ENCODE assay signal across 8 mouse cellular contexts in genomic region chr16:3908537-3909111, GRCm38 (mm10). TPM values are rescaled to one million over a fixed set of nuclear protein-coding genes. Genes with fewer than 3 reads are reported as not detected.
DNase-seq lines count a peak whose midpoint lies in the region; ATAC-seq and TF ChIP-seq lines count a peak whose summit lies in the region.

Gene 1700037C18Rik, minus strand, starts transcription at chr16:3908689.
Gene Cluap1, plus strand, starts transcription at chr16:3908801.

- TF ChIP-seq CTCF in layer of hippocampus, adult 2 months (conservative IDR thresholded peaks at IDR 0.05) = peak; percentile 83
- TF ChIP-seq CTCF in lung, embryonic 14.5 days (IDR thresholded peaks at IDR 0.05; ENCODE audit: low read depth) = peak; percentile 83
- 0 out of 2 replicates have a peak, but pooled peaks have one; percentile 37 for TF ChIP-seq CTCF in olfactory bulb, adult 2 months (IDR thresholded peaks at IDR 0.05; ENCODE audit: insufficient read depth, low read depth, low read length)
- TF ChIP-seq CTCF in thymus, adult 2 months (IDR thresholded peaks at IDR 0.05; ENCODE audit: borderline replicate concordance, control insufficient read depth, extremely low read depth, insufficient read depth, low read length, poor library complexity) = peak; percentile 72; the same call in 1 of the 2 replicates

- under 1% methylated on average over 33 of the region's 33 CpGs for WGBS in forebrain, embryonic 15.5 days
- WGBS in lung, embryonic 14.5 days = under 1% methylated on average over 33 of the region's 33 CpGs
- under 1% methylated on average over 33 of the region's 33 CpGs for WGBS in olfactory bulb, adult 2 months
- under 1% methylated on average over 33 of the region's 33 CpGs for WGBS in thymus, adult 2 months

- intact Hi-C loops in heart, postnatal 36 days (cut with DNase I) = loop anchor here (1.0 to 2.0 kb wide), 4 partner anchors 24 to 96 kb away; partner anchors contain the start of genes Gm20695, Zfp174 and Zfp597

- H3K4me3 ChIP-seq in ES-E14 (ENCODE audit: insufficient read depth in 1 of 2, low read depth in 1 of 2, low read length in 2 of 2, poor library complexity in 1 of 2, severe bottlenecking in 1 of 2) = peak within 1 kb of the TSS; percentile 71 to 80
- H3K4me3 ChIP-seq in forebrain, embryonic 15.5 days = peak within 1 kb of the TSS; percentile 70
- peak within 1 kb of the TSS; percentile 85 for H3K4me3 ChIP-seq in layer of hippocampus, adult 2 months
- H3K4me3 ChIP-seq in lung, embryonic 14.5 days (ENCODE audit: low read depth, low read length) = peak within 1 kb of the TSS; percentile 62
- peak within 1 kb of the TSS; percentile 91 for H3K4me3 ChIP-seq in olfactory bulb, adult 2 months (ENCODE audit: insufficient read depth, low read depth, low read length)
- peak within 1 kb of the TSS; percentile 91 for H3K4me3 ChIP-seq in thymus, adult 2 months (ENCODE audit: control insufficient read depth, insufficient read depth, low read length)

- in situ Hi-C loops in ES-E14 (cut with MboI; ENCODE audit: low sequenced_read_pairs in 2 of 2, unreplicated experiment in 2 of 2) = no loop called here

- peak; percentile 95 for DNase-seq in ES-E14 (ENCODE audit: low read depth, low spot score)
- DNase-seq in cerebellum, adult 11-12 months = peak; percentile 94
- DNase-seq in heart, postnatal 36 days = peak; percentile 90 to 94
- DNase-seq in layer of hippocampus, adult 2 months (ENCODE audit: low spot score in 2 of 2) = peak; percentile 93 to 94
- peak; percentile 96 for DNase-seq in lung, embryonic 14.5 days
- DNase-seq in thymus, adult 2 months = peak; percentile 86

- H3K9ac ChIP-seq in ES-E14 (ENCODE audit: insufficient read depth, low read depth, low read length, poor library complexity, severe bottlenecking) = peak within 1 kb of the TSS; percentile 78
- H3K9ac ChIP-seq in forebrain, embryonic 15.5 days (replicated peaks) = peak within 1 kb of the TSS; percentile 74
- peak within 1 kb of the TSS; percentile 75 for H3K9ac ChIP-seq in lung, embryonic 14.5 days

- H3K36me3 ChIP-seq in ES-E14 (ENCODE audit: control insufficient read depth, insufficient read depth, low read length, poor library complexity, severe bottlenecking) = no peaks in the 10 kb centered on the region; the same call in 1 of the 2 replicates
- H3K36me3 ChIP-seq in forebrain, embryonic 15.5 days = peaks cover 37% of the 10 kb centered on the region
- peaks cover 36% of the 10 kb centered on the region for H3K36me3 ChIP-seq in lung, embryonic 14.5 days (ENCODE audit: insufficient read depth)
- H3K36me3 ChIP-seq in thymus, adult 2 months (ENCODE audit: control insufficient read depth, insufficient read depth, low read length) = peaks cover 21% of the 10 kb centered on the region

- no peak within 1 kb of the TSS for H3K27ac ChIP-seq in ES-E14 (ENCODE audit: insufficient read depth, low read depth, low read length, poor library complexity, severe bottlenecking)
- H3K27ac ChIP-seq in forebrain, embryonic 15.5 days (replicated peaks) = peak within 1 kb of the TSS; percentile 79
- peak within 1 kb of the TSS; percentile 93 for H3K27ac ChIP-seq in layer of hippocampus, adult 2 months
- H3K27ac ChIP-seq in lung, embryonic 14.5 days (ENCODE audit: low read depth) = peak within 1 kb of the TSS; percentile 72
- peak within 1 kb of the TSS; percentile 74 for H3K27ac ChIP-seq in olfactory bulb, adult 2 months (ENCODE audit: insufficient read depth, low read depth, low read length)
- peak within 1 kb of the TSS; percentile 20; the same call in 1 of the 2 replicates for H3K27ac ChIP-seq in thymus, adult 2 months (ENCODE audit: control insufficient read depth, insufficient read depth, low read length)

- H3K9me3 ChIP-seq in ES-E14 (ENCODE audit: control insufficient read depth, insufficient read depth, low read depth, low read length) = no peaks in the 10 kb centered on the region
- H3K9me3 ChIP-seq in forebrain, embryonic 15.5 days = no peaks in the 10 kb centered on the region
- H3K9me3 ChIP-seq in lung, embryonic 14.5 days (ENCODE audit: low read depth, low read length) = no peaks in the 10 kb centered on the region

- H3K4me1 ChIP-seq in ES-E14 (ENCODE audit: control insufficient read depth in 2 of 2, insufficient read depth in 2 of 2, low read length in 2 of 2, poor library complexity in 1 of 2) = no peaks in the 10 kb centered on the region
- H3K4me1 ChIP-seq in forebrain, embryonic 15.5 days = peaks cover 20% of the 10 kb centered on the region
- no peaks in the 10 kb centered on the region for H3K4me1 ChIP-seq in lung, embryonic 14.5 days (ENCODE audit: insufficient read depth)
- H3K4me1 ChIP-seq in olfactory bulb, adult 2 months (ENCODE audit: control insufficient read depth, insufficient read depth, low read length) = peaks cover 2% of the 10 kb centered on the region; the same call in 1 of the 2 replicates
- 0 out of 2 replicates have a peak, but pooled peaks cover 4% of the 10 kb centered on the region for H3K4me1 ChIP-seq in thymus, adult 2 months (replicated peaks; ENCODE audit: control insufficient read depth, insufficient read depth, low read length)

- peak; percentile 96 for ATAC-seq in forebrain, embryonic 15.5 days (replicated peaks)
- ATAC-seq in lung, embryonic 14.5 days (ENCODE audit: insufficient read depth) = peak; percentile 99

- peak; percentile 68 for TF ChIP-seq POLR2A in olfactory bulb, adult 2 months (IDR thresholded peaks at IDR 0.05; ENCODE audit: insufficient read depth, low read depth, low read length)
- TF ChIP-seq POLR2A in thymus, adult 2 months (IDR thresholded peaks at IDR 0.05; ENCODE audit: control insufficient read depth, extremely low read depth, insufficient read depth, low read length, poor library complexity) = peak; percentile 39; the same call in 1 of the 2 replicates

- peak within 1 kb of the TSS; percentile 52 for H3K4me2 ChIP-seq in forebrain, embryonic 15.5 days (replicated peaks)
- peak within 1 kb of the TSS; percentile 83 for H3K4me2 ChIP-seq in lung, embryonic 14.5 days

- H3K27me3 ChIP-seq in forebrain, embryonic 15.5 days = no peaks in the 10 kb centered on the region
- no peaks in the 10 kb centered on the region for H3K27me3 ChIP-seq in lung, embryonic 14.5 days (ENCODE audit: insufficient read depth, low read length)
- H3K27me3 ChIP-seq in thymus, adult 2 months (ENCODE audit: control insufficient read depth, insufficient read depth, low read length) = no peaks in the 10 kb centered on the region

TF ChIP-seq in ES-E14, 5 proteins besides CTCF, POLR2A, EP300 and RAD21:
- TF ChIP-seq HCFC1 (IDR thresholded peaks at IDR 0.05; ENCODE audit: borderline replicate concordance, insufficient read depth, low read length) (peak; percentile 84), MAFK (IDR thresholded peaks at IDR 0.05; ENCODE audit: insufficient read depth, low read depth, low read length) (no peak), CHD2 (IDR thresholded peaks at IDR 0.05; ENCODE audit: low read depth, low read length) (0 out of 2 replicates have a peak, but pooled peaks have one; percentile 24), ZC3H11A (IDR thresholded peaks at IDR 0.05; ENCODE audit: borderline replicate concordance, low read depth, low read length) (no peak)
TF ChIP-seq in ES-E14: peak in this region for 2.

RNA-seq across cellular contexts. Expression of gene 1700037C18Rik, which starts in this region (rescaled TPM):
- total RNA-seq in ES-E14 (2012; rRNA removed) = 1.5 and 1.7 TPM in 2 replicates
- 12.9 and 14.9 TPM in 2 replicates for polyA plus RNA-seq in forebrain, embryonic 15.5 days (2015; fragmentation: Nextera tagmentation; extraction: Ambion mirVana)
- 1 to 10 TPM; 2.7 to 6.9 TPM for total RNA-seq in heart, postnatal 36 days (2021)
- 1 to 10 TPM; 4.2 to 4.7 TPM for total RNA-seq in layer of hippocampus, adult 2 months (2021)
- 5.8 and 7.2 TPM in 2 replicates for polyA plus RNA-seq in lung, embryonic 14.5 days (2014; fragmentation: Nextera tagmentation; extraction: Ambion mirVana)
- not detected in 2 replicates for polyA plus RNA-seq in olfactory bulb, adult 2 months (2012; ENCODE audit: insufficient read depth, insufficient read length, low replicate concordance, missing spikeins)
- 9.0 and 12.0 TPM in 2 replicates for polyA plus RNA-seq in thymus, adult 2 months (2012; rRNA removed)

RNA-seq across cellular contexts. Expression of gene Cluap1, which starts in this region (rescaled TPM):
- total RNA-seq in ES-E14 (2012; rRNA removed) = 10.3 and 12.6 TPM in 2 replicates
- 40.1 and 42.1 TPM in 2 replicates for polyA plus RNA-seq in forebrain, embryonic 15.5 days (2015; fragmentation: Nextera tagmentation; extraction: Ambion mirVana)
- 10 to 100 TPM; 10.5 to 11.6 TPM for total RNA-seq in heart, postnatal 36 days (2021)
- total RNA-seq in layer of hippocampus, adult 2 months (2021) = 10 to 100 TPM; 32.7 to 37.9 TPM
- 21.1 and 23.1 TPM in 2 replicates for polyA plus RNA-seq in lung, embryonic 14.5 days (2014; fragmentation: Nextera tagmentation; extraction: Ambion mirVana)
- polyA plus RNA-seq in olfactory bulb, adult 2 months (2012; ENCODE audit: insufficient read depth, insufficient read length, low replicate concordance, missing spikeins) = not detected in 2 replicates
- 19.4 and 22.9 TPM in 2 replicates for polyA plus RNA-seq in thymus, adult 2 months (2012; rRNA removed)
